Mouse (Mus musculus) MEL (cell line): ENCODE measurements around the gene 4932411N23Rik.

ENCODE experiments used
- BHLHE40 ChIP-seq: IDR thresholded peaks from 2 replicates; pipeline ENCODE4 v1.6.1; 2012; ENCODE audit warnings: low read depth, mild to moderate bottlenecking, inconsistent platforms, low read length, improper control_type of control experiment, borderline replicate concordance
- HCFC1 ChIP-seq: IDR thresholded peaks from 2 replicates; pipeline ENCODE4 v1.6.1; 2012; ENCODE audit warnings: low read depth, mild to moderate bottlenecking, inconsistent platforms, low read length, improper control_type of control experiment, moderate library complexity
- SIN3A ChIP-seq: IDR thresholded peaks from 2 replicates; pipeline ENCODE4 v1.6.1; 2012; ENCODE audit warnings: low read length, improper control_type of control experiment, inconsistent platforms
- UBTF ChIP-seq: IDR thresholded peaks from 2 replicates; pipeline ENCODE4 v1.6.1; 2012; ENCODE audit warnings: low read depth, mild to moderate bottlenecking, inconsistent platforms, low read length, improper control_type of control experiment, moderate library complexity, borderline replicate concordance; ENCODE audit not compliant: insufficient read depth

GRCm38 (mm10) chrX:126779895-126780294 is 35.8 kb downstream of the 4932411N23Rik start:
- TF ChIP-seq UBTF (no peak), HCFC1 (no peak), BHLHE40 (no peak), SIN3A (no peak)
